Mouse (Mus musculus) MN1 (cell line): ENCODE data around the gene Dtnb.

Experiments
- DNase-seq: peaks from one replicate; pipeline ENCODE4 v3.0.0-alpha.2; 2016; ENCODE audit warnings: low spot score

Dtnb gene

DNA sequence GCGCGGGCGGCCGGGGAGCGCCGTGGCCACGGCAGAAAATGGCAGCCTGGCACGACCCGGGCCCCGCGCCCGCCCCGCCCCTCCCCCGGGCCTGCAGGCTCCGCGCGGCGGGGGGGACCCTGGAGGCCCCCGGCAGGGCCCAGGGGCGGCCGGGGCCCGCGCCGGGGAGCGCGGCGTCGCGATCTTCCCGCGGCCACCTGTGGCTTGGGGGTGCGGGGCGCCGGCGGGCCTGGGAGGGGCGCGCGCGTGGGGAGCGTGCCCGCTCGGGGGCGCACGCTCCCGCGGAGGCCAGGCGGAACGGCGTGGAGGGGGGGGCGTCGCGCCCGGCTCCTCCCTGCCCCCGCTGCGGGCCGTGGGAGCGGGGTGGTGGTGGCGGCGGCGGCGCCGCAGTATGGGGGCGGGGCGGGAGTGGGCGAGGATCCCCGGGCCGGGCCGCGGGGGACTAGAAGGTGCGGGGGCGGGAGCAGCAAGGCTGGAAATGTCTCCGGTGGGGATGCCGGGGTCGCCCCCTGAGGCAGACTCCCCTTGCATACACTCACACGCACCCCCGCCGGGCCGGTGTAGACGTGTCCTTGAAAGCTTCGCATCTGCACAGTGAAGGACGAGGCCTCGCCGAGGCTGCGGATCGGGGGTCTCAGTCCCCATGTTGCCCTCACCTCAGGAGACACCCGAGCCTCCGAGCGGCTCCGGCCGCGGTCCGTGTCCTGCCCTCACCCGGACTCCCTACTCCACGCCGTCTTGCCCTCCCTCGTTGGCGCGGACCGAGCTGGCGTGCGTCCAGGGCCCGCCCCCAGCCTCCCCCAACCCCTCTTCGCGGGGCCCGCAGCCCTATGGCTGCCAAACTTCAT, 235.6 kb downstream of the Dtnb start:
- DNase-seq = peak; percentile 58

DNA sequence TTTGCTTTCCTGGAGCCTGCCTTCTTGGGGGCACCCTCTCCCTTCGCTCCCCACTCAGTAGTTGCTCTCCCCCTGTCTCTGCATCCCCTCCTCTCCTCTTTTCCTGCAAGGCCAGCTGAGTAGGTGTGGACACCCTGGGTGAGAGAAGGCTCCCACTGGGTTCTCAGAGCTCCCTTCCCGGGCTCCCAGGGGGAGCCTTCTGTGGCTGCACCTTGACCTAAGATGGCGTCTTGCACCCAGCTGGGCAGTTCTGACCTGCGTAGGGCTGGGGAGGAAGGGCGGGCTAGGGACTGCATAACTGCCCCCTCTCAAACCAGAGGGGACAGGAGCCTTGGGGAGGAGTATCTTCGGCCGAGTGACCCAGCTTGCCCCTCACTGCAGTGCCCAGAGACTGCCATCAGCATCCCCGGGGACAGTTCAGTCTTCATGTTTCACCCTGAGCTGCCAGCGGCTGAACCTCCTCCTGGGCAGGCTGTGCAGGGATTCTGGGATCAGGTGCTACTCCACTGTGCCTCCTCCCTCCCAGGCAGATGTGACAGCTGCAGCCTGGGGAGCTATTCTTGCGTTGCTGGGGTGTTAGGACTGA, 236.3 kb downstream of the Dtnb start:
- peak; percentile 60 for DNase-seq

DNA sequence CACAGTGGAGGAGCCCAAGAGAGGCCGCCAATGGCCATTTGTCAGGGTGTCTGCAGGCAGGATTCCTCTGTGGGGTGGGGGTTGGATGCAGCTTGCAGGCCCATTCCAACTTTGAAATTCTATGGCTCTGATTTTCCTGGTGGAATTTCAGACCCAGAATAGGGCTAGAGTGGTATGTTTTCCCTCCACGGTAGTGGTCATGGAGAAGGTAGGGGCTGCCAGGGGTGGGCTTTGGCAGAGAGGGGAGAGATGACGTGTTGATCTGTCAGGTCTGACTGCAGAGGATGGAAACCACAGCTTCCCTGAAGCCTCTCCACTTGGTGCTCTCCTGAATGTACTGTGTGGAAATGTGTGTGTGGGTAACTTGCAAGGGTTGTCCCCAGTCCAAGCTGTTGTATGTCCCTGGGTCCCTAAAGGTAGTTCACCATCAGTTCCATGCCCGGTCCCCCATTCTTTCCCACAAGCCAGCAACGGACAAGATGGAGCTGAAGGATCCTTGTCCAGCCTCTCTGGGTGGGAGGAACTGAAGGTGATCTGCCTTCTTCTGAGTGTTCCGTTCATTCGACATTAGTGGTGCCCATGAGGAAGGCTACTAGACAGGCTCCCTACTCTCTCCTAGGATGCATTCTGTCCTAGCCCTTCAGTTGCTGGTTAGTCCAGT, 237.5 kb downstream of the Dtnb start:
- no peak for DNase-seq

DNA sequence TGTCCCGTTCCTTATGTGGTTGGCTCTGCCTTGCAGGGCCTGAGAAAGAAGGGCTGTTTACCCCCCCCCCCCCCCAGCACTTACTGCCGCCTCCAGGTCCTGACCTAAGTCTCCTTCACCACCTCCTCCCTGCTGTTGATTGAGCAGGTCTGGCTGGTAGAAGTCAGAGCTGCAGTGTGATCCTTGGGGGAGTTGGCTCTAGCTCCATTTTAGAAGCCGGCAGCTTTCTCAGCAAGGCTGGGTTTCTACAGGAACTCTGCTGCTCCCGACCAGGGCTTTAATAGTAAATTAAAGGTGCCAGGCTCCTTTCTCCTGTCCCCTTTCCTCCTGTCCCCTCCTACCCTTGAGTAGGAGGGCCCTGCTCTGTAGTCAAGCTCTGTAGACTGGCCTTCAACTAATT, 238.3 kb downstream of the Dtnb start:
- no peak for DNase-seq

DNA sequence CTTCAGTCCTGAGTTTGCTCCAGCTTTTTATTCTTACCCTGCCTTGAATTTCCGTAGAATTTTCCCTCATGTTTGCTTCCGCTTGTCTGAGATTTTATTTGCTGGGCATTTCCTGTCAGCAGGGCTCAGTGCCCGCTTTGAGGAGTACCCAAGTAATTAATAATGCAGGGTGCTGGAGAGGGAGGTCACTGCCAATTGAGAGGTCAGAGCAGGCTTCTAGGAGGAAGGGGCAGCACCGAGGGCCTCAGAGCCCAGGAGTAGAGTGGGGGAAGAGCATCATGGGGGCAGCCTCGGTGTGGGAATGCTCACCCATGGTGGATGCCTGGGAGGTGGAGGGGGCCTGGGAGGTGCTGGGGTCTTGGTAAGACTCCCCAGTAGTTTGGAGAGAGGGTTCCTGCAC, 239.4 kb downstream of the Dtnb start:
- no peak for DNase-seq

DNA sequence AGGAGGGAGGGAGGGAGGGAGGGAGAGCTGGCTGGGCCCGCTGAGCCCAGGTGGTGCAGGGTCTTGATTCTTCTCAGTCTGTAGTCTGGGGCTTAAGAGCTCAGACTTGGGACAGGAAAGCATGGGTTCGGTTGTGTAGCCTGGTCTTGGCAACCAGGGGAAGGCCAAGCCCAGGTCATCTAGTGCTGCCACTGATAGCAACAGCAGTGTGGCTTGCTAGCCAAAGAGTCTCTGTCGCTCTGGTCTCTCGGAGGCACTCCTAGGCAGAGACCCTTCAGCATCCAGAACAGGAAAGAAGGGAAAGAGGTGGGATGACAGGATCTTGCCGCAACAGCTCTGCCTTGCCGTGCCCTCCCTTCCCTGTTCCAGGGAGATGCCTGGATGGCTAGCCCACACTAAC, 240.1 kb downstream of the Dtnb start:
- no peak for DNase-seq

DNA sequence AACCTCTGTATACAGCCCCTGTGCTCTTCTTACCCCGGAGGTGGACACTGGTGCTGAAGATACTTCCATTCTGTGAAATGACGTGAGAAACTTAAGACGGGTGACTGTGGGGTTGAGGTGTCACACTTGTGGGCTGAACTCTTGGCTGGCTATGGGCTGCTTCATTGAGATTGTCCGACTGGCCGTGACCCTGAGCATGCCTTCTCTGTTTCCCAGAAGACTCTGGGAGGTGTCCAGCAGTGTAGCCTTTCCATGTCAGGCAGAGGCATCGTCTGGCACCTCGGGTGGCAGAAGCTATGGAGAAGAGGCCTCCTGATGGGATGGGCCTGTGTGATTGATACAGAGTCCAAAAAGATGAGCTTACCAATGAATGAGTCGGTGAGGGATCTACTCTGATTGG, 241.0 kb downstream of the Dtnb start:
- DNase-seq = no peak

DNA sequence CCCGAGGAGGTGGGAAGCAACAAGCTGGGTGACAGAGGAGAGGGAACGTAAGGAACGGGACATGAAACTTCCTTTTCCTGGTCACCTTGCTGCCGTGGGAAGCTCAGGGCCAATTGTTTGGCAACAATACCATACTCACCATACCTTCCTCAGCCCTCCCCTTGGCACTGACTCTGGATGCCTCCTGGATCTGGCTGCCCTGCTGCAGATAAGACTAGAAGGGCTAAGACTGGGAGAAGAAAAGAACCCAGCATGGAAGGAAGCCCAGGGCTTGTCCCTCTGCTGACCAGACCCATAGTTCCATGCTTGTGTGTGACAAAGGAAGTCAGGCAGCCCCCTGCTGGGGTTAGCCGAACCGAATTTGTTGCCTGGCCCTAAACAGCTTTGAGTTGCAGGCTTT, 243.2 kb downstream of the Dtnb start:
- DNase-seq = no peak

DNA sequence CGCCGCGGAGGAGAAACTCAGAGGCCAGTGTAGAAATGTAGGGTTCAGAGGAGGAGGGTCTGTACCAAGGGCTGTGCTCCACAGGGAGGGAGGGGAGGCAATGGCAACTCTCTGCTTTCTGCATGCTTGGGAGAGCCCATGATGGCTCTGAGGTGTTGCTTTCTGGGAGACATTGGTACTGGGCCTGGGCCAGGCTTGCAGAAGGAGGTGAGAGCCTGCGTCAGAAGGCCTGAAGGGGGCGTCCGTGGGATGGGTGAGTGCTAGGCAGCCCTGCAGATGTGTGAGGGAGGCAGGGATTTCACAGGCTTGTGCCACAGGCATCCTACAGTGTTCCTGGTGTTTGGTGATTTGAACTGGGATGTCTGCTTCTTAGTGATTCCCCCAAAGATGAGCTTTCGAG, 244.9 kb downstream of the Dtnb start:
- no peak for DNase-seq

DNA sequence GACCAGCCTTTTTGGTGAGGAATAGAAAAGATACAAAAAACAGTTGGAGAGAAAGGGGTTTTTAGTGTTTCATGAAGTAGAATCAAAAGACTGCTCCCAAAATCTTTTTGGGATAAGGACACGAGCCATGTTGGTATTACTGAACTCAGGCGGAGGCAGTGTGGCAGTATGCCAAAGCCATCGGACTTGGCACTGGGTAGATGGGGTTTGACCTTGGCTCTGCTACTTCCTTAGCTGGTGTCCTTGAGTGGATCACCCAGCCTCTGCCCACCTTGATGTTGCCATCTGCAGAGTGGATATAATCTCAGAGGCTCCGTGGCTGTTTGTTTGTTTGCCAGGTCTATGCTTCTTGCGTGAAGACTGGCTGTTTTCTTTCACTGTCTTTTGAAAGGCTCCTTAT, 245.4 kb downstream of the Dtnb start:
- no peak for DNase-seq

DNA sequence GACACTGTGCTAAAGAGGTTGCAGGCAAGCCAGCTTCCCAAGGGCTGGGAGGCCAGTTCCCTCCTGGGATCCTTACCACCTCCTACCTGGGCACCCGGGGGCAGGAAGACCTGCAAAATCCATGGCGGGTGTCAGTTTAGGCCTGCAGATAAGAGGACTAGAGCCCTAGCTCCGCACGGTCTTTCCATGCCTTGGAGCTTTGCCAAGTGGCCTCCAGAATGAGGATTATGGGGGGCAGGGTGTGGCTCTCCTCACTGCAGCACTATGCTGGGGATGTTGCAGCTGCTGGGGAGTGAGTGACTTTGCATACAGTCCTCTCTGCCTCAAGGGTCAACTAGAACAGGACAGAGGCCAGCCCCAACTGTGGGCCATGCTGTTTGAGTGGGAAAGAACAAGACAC, 247.7 kb downstream of the Dtnb start:
- DNase-seq = no peak

DNA sequence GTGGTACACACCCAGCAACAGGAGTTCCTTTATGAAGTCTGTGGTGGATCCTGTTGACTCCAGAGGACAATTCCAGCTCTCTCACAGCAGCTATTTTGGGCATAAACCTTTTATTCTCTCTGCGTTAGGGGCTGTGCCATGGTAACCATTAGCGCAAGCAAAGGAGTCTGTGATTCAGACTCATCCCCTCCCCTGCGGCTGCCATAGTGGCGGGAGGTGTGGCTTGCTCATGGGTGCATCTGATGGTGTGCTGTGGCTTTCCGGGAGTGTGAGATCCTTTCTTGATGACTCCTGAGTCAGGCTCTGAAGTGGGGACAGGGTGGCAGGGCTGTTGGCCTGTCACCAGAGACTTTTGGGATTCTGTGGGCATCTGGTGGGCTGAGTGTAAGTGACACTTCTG, 251.2 kb downstream of the Dtnb start:
- DNase-seq = no peak

DNA sequence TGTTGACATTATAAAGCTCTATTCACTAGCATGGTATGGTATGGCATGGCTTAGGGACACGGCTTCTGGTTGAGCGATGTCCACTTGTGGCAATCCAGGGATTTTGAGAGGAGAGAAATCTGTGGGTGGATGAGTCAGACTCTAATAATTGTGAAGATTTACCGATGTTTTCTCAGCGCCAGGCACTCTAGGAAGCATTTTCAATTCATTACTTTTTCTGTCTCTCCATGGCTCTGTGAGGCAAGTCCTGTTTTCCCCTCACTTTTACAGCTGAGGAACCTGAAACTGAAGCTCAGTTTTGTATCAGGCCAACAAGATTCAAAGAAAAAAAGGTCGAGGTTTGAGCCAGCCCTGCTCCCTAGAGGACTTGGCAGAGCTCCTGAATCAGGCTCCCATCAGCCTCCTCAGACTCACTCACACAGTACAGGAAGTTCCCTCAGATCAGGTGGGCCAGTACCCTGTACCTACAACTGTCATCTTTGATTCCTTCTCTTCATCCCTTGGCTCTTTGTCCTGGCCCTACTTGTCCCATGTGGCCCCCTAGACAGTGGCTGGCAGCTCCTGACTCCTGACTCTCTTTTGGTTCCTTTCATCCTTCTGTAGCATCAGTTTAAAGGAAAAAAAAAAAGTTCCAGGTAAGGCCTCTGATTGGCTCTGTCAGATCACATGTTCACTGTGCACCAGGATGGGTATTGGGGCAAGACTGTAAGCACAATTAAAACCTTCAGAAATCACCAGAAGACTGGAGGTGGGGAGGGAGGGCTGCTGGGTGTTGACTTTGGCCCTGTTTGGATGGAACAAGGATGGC, 252.9 kb downstream of the Dtnb start:
- DNase-seq = peak; percentile 63

DNA sequence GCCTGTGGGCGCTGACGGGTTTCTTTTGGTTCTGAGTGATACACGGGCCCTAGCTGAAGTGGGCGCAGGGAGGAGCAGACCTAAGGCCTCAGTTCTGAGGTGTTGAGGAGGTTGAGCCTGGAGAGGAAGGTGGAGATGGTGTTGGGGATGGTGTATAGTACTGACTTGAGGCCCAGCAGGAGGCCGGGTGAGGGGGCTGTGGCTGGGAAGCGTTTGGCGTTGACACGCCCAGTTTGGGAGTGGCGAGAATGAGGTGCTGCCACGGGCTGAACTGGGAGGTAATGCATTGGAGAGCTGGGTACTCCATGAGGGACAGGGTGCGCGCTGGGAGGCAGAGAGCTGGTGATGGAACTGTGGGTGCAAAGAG, 253.5 kb downstream of the Dtnb start:
- no peak for DNase-seq

DNA sequence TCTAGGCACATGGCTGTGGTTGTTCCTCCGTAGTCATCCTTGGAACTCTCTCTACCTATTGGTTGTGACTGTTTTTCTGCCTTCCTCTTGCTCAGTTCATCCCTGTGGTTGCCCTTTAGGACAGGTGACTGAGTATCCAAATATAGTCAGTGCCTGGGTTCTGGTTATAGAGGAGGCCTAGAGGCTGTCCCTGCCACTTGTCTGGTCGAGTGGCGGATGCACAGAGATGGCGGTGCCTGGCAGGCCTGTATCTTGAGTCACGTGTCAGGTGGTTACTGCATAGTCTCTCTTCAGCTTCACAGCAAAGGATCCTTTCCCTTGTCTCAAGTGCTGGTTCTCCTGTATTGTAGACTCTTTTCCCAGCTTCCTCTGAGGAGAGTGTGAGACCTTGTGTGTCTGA, 255.6 kb downstream of the Dtnb start:
- DNase-seq = no peak
